Mouse (Mus musculus): ENCODE measurements around the gene 9330182O14Rik.

9330182O14Rik gene

DNA sequence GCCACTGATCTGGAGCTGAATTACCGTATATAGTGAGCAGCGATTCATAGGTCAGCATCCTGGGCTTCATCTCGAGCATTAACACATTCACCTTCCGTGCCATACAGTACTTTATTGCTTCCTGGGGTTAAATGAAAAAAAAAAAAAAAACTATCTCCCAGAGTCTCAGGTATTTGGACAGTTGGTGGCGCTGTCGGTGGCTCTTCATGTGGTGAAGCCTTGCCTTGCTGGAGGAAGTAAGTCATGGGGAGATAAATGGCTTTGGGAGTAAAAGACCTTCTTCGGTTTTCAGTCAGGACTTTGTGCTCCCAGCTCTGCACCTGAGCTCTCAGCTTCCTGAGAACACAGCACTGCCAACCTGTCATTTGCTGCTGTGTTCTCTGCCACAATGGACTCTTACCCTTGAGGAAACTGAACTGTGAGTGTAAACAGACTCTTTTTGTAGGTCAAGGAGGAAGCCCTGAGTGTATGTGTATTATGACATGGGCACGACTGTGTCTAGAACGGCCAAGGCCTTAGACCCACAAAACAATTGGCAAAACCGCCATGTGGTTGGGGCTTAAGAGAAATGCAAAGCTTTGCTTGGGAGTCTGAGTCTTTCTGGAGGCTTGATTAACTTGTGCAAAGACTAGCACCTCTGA lies at the start of gene 9330182O14Rik:
TSS of gene 9330182O14Rik (plus strand) at position 214 of the 641 bp plus-strand sequence.
- DNase-seq (ENCODE audit: low spot score in 2 of 2) = no peak

DNA sequence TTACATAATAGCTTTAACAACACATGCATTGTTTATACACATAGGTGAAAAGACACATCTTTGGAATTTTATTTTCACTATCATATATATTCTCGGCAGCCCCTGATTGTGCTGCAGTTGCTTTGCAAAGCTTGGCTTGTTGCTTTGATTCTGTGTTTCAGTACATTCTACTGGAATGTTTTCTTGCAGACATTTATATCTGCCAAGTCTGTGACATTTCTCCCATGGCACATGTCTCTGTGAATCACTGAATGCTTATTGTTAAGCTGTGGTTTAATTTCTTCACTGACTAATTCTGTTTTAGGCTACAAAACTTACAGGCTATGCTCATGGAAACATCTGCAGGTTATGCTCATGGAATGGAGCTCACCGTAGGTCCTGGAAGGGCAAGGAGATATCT lies 30.9 kb upstream of the 9330182O14Rik start:
- no peak for DNase-seq (ENCODE audit: low spot score in 2 of 2)

DNA sequence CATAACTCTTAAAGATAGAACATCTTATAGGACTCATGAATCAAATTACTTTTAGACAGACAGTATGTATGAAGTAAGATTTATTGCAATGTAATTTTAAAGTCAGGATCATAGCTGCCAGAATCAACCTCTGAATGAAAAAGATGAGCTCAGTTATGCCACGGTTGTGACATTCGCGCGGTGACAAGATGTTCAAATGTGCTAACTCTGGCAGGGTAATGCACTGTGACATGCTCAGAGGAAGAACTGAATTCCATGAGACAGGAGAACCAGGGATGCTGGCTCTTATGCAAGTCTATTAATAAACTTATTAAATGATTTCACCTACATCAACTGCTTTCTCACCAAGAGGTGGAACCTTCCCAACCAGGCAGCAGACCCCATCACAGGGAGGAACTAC lies 28.5 kb upstream of the 9330182O14Rik start:
- DNase-seq (ENCODE audit: low spot score in 2 of 2) = no peak

DNA sequence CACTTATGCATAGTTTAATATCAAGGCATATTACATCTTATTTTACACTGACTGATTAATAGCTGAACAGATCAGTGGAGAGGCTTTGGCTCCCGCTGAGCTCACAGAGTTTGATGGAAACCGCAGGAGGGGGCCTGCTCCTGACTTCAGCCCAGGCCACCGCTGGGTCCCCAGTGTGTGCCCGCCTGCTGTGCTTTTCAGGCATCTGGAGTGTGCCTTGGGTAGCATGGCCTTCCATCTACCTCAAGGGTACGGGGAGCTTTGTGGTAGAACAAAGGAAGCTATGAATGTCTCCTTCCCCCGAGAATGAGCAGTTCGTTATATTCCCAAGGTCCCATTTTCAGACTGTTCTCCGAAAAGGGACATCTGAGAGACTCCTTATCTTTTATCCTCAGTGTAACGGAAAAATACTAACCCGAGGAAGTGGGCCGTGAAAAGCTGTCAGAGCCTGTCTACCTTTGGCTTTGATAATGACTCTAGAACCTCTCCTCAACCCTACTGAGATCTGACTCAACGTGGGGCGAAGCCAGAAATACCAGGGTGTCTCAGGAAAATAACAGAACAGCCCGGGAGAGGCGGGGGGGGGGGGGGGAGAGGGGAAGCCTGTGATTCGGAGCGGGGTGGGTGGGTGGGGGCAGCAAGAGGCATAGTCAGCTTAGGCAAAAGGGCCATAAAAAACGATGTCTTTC lies 20.1 kb upstream of the 9330182O14Rik start:
- DNase-seq (ENCODE audit: low spot score in 2 of 2) = no peak

DNA sequence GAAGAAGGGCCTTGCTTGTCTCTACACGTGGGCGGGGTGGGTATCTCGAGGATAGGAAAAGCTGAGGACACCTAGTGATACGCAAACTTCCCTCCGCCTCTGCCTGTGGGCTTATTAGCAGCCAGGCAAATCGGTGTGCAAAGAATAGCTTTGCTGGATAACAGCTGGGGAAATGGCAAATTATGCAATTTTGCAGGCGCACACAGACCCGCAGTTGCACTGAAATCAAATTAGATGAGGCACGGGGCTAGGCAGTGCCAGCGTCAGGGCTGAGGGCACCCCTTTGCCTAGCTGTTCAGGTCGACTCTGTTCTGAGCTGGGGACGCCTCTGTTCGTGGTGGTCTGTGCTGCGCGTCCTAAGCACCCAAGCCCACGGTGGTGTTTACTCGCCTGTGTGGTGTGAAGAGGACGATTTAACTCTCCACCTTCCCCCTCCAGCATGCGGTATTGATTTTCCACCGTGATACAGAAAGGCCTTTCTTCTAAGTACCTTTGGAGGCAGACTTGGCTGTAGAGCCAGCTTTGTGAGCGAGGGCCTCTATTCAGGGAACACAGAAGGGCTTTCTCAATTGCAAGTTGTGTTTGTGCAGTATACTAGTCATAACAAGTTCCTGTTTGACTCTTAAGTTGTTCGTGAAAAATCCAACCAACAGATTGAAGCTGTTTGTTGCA lies 19.4 kb upstream of the 9330182O14Rik start:
- DNase-seq (ENCODE audit: low spot score in 2 of 2) = peak in 1 of 2 experiments; percentile 15

DNA sequence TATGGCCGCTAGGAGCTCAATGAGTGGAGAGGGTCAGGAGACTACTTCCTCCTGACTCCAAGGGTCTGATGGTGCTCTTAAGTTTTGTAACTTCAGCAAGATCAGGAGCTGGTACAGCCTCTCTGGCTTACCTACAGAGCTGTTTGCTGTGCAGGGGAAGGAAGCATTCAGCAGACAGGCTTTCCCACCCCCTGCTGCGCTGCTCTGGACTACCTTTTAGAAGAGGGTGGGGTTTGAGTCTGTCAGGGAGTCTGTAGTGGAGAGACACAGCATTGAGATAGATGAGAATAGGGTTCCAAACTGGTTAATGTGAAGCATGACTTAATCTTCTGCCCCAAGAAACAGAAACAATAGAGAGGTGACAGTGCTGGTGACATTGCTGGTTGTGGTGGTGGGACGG lies 17.8 kb upstream of the 9330182O14Rik start:
- DNase-seq (ENCODE audit: low spot score in 2 of 2) = no peak

DNA sequence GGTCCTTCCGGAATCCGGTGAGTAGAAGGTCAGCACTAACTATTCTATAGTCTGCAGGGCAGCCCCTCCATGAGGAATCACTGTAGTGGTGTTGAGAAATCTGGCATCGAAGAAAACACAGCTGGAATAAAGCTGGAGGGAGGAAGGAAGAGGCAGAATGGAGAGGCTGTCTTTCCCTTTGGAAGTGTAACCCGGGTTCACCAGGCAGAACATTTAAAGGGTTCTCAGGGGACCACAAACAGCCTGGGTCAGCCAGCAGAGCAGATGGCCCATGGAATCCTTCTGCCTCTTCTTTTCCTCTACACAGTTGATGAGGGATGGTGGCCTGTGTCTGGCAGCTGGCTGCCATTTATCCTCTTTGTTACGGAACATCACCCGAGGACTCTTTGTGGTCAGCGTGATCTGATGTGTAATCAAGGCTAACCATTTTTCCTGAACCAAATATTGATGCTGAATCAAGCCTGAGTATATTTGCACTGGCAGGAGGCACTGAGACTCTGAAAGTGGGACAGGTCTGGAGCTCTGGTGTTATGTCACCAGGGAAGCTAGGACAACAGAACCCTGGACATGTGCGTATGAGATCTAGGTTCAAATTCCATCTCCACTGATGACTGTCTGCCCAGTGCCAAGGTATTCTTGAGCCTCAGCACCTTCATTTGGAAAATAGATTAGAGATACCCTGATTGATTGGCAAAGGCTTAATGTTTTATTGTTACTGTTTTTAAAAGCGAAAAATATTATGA lies 9.8 kb upstream of the 9330182O14Rik start:
- DNase-seq (ENCODE audit: low spot score in 2 of 2) = no peak

DNA sequence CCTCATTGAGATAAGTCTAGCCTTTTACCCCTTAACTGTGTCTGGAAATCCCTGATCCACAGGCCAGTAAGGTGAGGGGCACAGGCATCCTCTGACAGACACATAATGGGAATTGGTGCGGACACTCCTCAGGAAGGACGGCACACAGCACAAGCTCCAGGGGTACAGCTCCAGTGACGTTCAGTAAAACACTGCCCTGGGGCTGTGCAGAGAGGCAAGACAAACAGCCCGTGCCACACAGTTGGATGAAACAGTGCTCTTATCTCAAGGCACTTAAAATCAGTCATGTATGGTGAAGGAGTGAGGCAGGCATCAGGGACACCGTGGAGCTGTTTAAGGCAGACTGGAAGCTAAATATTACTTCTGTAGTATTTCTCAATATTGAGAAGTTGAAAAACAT lies 4.7 kb upstream of the 9330182O14Rik start:
- no peak for DNase-seq (ENCODE audit: low spot score in 2 of 2)

DNA sequence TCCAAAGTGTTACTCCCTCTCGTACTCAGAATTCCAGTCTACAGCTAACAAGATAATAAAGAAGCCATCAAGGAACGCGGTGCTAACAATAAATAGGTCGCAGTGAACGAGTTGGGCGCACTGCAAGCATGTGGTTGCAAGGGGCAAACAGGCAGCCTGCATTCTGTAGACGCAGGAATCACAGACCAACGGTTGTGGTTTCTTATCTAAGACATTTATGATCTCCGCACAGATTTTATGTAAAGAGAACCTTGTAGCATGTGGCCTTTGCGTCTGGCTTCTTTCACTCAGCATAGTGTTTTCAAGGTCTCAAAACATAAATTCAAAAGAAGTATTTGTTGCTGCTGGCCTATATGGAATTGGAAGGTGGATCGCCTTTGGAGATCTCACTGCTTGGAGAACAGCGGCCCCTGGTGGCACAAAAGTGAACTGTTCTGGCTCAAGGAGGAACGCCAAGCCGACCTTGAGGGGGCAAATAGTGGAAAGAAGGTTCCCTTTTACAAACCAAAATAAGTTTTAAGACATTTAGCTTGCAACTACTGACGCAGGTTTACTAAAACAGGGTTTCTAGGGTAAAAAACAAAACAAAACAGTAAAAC lies 3.2 kb upstream of the 9330182O14Rik start:
- peak; percentile 81 to 82 for DNase-seq (ENCODE audit: low spot score in 2 of 2)

DNA sequence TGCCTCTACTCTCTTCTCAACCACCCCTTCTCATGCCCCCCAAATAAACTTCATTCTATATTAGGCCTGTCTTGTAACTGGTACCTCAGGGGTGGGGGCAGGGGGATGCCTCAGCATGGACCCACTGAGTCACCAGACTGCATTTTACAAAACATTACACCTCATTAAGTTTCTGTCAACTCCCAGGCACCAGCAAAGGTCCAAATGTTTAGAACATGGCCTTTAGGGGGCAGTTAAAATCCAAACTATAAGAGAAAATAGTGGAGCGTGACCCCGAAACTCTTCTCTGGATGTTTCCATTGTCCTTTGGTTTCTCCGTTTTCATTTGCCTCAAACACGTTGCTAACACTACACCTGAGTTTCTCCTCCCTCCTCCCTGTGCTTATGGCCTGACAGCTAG lies 1.8 kb upstream of the 9330182O14Rik start:
- no peak for DNase-seq (ENCODE audit: low spot score in 2 of 2)

DNA sequence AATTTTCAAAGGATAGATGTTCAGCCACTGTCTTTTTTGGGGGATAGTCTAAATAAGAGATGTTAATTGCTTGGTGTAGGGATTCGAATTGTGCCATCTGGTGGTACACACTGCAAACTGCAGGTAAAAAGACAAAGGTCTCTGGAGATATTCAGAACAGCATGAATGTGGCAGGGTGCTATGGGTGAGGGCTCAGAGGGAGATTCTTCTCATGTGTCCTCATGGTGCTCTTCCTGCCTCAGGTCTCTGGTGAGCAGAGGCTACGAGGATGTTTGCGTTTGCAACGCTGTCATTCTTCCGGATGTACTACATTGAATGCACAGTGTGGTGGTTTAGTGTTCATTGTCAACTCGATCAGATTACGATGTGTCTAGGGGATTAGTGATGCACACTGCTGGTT lies 10.1 kb downstream of the 9330182O14Rik start:
- DNase-seq (ENCODE audit: low spot score in 2 of 2) = peak; percentile 27 to 44

DNA sequence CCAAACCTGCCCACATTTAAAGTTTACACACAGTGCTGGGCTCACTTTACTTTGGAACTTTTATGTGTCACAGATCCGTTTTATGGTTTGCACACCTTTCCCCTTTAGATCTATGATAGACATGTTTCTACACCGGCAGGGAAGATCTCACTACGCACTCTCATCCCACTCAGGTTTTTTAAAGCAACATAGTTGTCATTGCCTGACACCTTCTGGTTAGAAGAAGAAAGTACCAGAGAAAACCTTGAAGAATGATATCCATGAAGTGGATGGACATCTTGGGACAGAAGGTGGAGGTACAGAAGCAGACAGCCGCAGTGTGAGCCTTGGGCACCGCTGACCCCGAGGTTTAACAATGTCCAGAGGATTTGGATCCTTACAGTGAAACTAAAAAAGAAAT lies 23.5 kb downstream of the 9330182O14Rik start:
- DNase-seq (ENCODE audit: low spot score in 2 of 2) = no peak

DNA sequence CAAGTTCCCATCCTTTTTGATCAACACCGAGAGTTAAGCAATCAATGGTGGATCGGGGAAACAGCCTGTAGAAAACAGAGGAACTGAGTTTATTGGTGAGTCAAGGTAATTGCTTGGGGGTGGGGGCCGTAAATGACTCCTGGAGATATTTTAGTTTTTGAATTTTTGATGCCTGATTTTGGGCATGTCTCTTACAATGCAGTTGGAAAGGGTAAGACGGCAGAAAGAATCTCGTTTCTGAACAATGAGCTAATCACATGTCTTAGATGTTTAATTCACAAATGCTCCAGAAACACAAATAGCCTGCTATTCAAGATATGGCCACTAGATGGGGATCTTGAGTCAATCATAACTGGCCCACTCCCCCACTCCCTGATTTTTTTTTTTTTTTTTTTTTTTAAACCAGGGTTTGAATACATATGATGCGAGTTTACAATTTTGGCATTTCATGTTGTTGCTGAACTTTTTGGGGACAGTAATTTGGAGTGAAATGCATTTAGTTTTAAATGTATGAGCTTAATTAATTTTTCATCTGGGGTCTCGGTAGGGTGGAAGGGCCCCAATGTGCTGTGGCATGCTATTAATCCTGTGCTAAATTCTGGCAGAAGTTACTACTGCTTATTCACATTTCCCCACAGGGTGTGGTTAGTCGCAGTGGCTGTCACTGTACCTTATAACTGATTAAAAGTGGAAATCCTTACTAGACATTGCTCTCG lies 32.6 kb downstream of the 9330182O14Rik start:
- peak in 1 of 2 experiments; percentile 30 for DNase-seq (ENCODE audit: low spot score in 2 of 2)

DNA sequence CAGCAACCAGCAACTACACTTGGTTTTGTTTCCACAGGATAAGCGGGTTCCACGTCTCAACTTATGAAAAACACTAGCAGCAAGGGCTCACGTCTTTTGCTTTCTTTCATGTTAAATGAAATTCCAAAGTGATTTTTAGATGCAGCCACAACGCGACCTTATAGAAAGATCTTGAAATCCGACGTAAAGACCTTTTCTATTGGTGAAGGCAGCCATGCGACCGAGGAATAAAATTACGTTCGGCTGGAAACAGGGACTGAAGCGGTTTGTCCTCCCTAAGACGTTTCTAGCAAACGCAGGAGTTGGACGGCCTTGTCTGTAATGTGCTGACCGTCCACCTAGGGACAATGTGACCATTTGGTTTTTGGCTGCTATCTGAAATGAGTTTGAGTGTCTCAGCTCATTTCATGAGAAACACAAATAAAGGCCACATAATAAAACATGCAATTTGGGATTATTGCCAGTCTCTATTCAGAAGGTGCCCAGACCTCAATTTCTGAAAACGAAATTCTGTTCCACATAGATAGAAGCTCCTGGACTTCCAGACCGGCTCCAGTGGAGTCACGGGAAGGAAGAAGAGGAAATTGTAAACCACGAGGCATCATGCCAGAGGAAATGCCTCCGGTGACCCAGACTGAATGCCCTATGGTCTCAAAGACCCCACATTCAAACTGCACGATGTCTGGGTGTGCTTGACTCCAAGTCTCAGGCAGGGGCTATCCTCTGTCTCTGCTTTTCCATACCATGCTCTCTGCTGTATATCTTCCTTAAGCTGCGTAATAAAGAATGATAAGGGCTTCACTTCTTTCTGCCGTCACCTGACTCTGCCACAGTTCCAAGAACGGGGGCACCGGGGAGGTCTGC lies 33.3 kb downstream of the 9330182O14Rik start:
- no peak for DNase-seq (ENCODE audit: low spot score in 2 of 2)

DNA sequence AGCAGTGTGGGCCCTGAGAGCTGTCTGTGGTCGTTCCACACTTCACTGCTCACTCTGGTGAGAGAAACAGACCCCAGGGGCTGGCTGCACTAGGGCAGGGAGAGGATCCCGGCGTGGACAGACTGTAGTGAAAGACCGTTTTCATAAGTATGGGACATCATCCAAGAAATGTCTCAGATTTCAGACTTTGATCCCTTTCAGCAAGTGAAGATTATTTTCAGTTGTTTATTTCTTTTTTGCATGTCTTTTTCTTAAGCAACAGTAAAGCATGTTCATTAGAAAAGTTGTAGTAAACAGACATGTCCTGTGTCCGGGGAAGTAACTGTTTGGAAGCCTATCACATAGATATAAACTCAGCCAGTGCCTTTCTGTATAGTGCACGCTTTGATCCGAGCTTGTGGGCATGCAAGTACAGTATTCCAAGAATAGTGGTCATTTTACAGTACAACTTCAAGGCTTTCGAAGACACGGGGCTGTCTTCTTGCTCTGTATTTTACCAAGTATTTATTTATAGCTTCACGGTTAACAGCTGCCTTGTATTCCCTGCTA lies 34.0 kb downstream of the 9330182O14Rik start:
- DNase-seq (ENCODE audit: low spot score in 2 of 2) = no peak

DNA sequence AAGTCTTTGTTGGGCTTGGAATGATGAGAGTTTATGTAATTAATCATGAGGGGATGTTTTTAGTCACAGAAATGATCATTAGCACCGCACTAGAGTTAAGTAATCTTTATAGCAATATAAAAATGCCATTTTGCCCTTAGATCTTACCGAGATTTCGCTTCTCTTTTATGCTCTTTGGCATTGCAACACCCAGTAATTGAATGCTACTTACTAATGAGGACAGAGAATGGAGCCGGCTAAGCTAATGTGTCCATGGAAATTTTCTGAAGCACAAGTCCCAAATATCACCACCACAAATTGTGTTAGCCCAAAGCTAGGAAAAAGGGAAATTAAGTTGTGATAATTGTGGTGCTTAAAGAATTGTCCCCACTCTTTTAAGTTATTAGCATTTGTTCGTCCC lies 34.9 kb downstream of the 9330182O14Rik start:
- no peak for DNase-seq (ENCODE audit: low spot score in 2 of 2)

DNA sequence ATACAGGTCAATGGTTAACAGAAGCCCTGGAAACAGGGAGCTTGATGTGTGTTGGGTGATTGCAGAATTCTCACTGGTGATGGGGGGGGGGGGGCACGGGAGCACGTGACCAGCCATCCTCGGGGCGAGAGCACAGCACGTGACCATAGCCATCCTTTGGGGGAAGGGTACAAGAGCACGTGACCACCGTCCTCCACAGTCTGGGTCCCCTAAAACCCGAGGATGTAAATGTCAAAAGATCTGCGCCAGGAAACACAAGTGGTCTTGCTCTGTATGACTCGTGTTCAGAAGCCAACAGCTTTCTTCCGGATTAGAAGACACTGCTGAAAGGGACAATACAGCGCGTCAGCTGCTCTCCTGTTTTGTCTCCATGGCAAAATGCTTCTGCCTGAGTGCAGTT lies 35.5 kb downstream of the 9330182O14Rik start:
- DNase-seq (ENCODE audit: low spot score in 2 of 2) = no peak

DNA sequence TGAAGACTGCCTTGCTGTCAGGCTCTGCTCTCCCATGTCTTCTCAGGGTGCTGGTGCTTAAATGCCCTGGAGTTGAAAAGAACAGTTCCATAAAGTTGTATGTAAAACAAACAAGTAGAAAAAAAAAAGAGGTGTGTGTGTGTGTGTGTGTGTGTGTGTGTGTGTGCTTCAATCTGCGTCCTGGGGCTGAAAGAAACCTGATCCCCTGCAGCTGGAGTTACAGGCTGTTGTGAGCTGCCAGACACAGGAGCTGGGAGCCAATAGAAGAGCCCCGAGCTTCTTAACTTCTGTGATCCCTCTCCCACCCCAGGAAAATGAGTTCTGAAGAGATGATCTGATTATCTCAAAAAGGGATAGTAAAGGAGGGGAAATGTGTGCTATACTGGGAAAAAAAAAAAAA lies 45.3 kb downstream of the 9330182O14Rik start:
- DNase-seq (ENCODE audit: low spot score in 2 of 2) = no peak

DNA sequence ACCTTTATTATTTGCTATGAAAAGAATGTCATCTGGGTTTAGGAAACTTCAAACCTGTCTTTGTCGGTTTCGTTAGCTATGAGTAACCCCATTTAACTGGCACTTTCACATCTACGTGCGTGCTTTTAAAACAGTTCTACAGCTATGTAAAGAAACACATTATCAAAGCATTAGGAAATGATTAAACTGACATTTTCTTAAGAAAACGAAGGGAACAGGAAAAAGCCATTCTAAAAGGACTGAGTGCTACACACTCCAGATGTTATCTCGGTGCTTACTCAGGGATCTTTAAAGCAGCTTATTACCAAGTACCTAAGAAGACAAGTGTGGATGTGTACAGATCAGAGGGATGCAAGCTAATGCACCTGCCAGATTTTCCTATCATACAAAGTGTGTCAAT lies 52.9 kb downstream of the 9330182O14Rik start:
- DNase-seq (ENCODE audit: low spot score in 2 of 2) = no peak

Data from frontal cortex, postnatal 25 days (tissue).